Mouse (Mus musculus) liver, embryonic 14.5 days (tissue): ENCODE data around the gene Scrt2.

ENCODE experiments used
- CTCF ChIP-seq: IDR thresholded peaks from 2 replicates; pipeline ENCODE4 v1.5.1; 2016; ENCODE audit warnings: antibody characterized with exemption, low read depth, control low read depth
- EP300 ChIP-seq: IDR thresholded peaks from 2 replicates; pipeline ENCODE4 v1.6.1; 2016; ENCODE audit warnings: antibody characterized with exemption, low read depth

- TF ChIP-seq CTCF = no peak
- no peak for TF ChIP-seq EP300
Observed at GRCm38 (mm10) chr2:152099538-152099937, 18.2 kb downstream of the Scrt2 start.
